25 mouse cellular contexts compared by ENCODE assay signal in genomic region chr8:79185488-79185887, GRCm38 (mm10).
DNase-seq lines count a peak whose midpoint lies in the region; ATAC-seq lines count a peak whose summit lies in the region.
"Had no signal": no experiment of that assay in that cellular context is flagged by ENCODE, and none has a peak within 500 bp of the region (broad histone marks: within the 10 kb centered on the region; RNA-seq: fewer than 3 reads in every experiment).

No protein-coding gene starts in this region.

- H3K27me3 ChIP-seq in embryonic facial prominence, embryonic 15.5 days: no peaks in the 10 kb centered on the region
- H3K27me3 ChIP-seq in embryonic facial prominence, embryonic 10.5 days (replicated peaks; ENCODE audit: low read depth, poor library complexity, severe bottlenecking): no peaks in the 10 kb centered on the region
- no peaks in the 10 kb centered on the region for H3K27me3 ChIP-seq in liver, embryonic 12.5 days (replicated peaks)
- H3K27me3 ChIP-seq: CH12.LX; embryonic facial prominence, embryonic 12.5 days; forebrain, embryonic 12.5 days had no signal

- no peak overlapping the region for H3K9ac ChIP-seq in embryonic facial prominence, embryonic 15.5 days
- no peak overlapping the region for H3K9ac ChIP-seq in liver, embryonic 12.5 days
- H3K9ac ChIP-seq: embryonic facial prominence, embryonic 12.5 days; forebrain, embryonic 12.5 days had no signal

- DNase-seq in adrenal gland, adult (ENCODE audit: inconsistent age in 2 of 2, low spot score in 1 of 2): peak; percentile 15 to 64
- DNase-seq in adrenal gland, adult 18-20 months (ENCODE audit: low spot score in 2 of 2): no peak
- peak; percentile 19 for DNase-seq in adrenal gland, postnatal 14 days
- DNase-seq in adrenal gland, postnatal 10 days: no peak
- no peak for DNase-seq in embryonic facial prominence, embryonic 10.5 days (ENCODE audit: low spot score)
- DNase-seq in NIH3T3 (ENCODE audit: low read depth): peak; percentile 45
- DNase-seq: B cell, adult 2 months; cerebellum, adult 11 months; cerebellum, adult 18-20 months; cerebellum, adult 8-10 months; cerebellum, adult 9-11 months; cerebellum, postnatal 14 days; cerebellum, postnatal 36 days; embryo, embryonic 11 days had no signal

- H3K9me3 ChIP-seq in embryonic facial prominence, embryonic 15.5 days (replicated peaks): no peaks in the 10 kb centered on the region
- no peaks in the 10 kb centered on the region for H3K9me3 ChIP-seq in embryonic facial prominence, embryonic 10.5 days
- H3K9me3 ChIP-seq in liver, embryonic 12.5 days (replicated peaks): no peaks in the 10 kb centered on the region
- H3K9me3 ChIP-seq: embryonic facial prominence, embryonic 12.5 days; forebrain, embryonic 10.5 days; forebrain, embryonic 12.5 days; G1E had no signal

- H3K4me3 ChIP-seq in embryonic facial prominence, embryonic 15.5 days (replicated peaks): no peak overlapping the region
- H3K4me3 ChIP-seq in embryonic facial prominence, embryonic 10.5 days: no peak overlapping the region
- H3K4me3 ChIP-seq in liver, embryonic 12.5 days: no peak overlapping the region
- H3K4me3 ChIP-seq: embryonic facial prominence, embryonic 12.5 days; erythroblast, embryonic 14.5 days; forebrain, embryonic 10.5 days; forebrain, embryonic 12.5 days had no signal

- 0 out of 2 replicates have a peak, but pooled peaks have one; percentile 47 for ATAC-seq in embryonic facial prominence, embryonic 15.5 days (ENCODE audit: insufficient number of reproducible peaks, low FRiP score, low TSS enrichment, low read depth)
- no peak for ATAC-seq in liver, embryonic 12.5 days
- ATAC-seq: CD4-positive, CD25-positive, alpha-beta regulatory T cell, adult 4 months; forebrain, embryonic 14.5 days; forebrain, embryonic 16.5 days had no signal

- peaks cover 63% of the 10 kb centered on the region for H3K36me3 ChIP-seq in embryonic facial prominence, embryonic 15.5 days
- peaks cover 100% of the 10 kb centered on the region for H3K36me3 ChIP-seq in embryonic facial prominence, embryonic 10.5 days (replicated peaks)
- peaks cover 35% of the 10 kb centered on the region for H3K36me3 ChIP-seq in liver, embryonic 12.5 days

- WGBS in embryonic facial prominence, embryonic 15.5 days: 74% methylated on average over 7 of the region's 7 CpGs
- 85% methylated on average over 7 of the region's 7 CpGs for WGBS in embryonic facial prominence, embryonic 10.5 days
- WGBS in liver, embryonic 12.5 days (ENCODE audit: insufficient replicate concordance): 68% methylated on average over 7 of the region's 7 CpGs

- no peak overlapping the region for H3K4me2 ChIP-seq in embryonic facial prominence, embryonic 15.5 days (replicated peaks)
- no peak overlapping the region for H3K4me2 ChIP-seq in liver, embryonic 12.5 days
- H3K4me2 ChIP-seq: embryonic facial prominence, embryonic 12.5 days; forebrain, embryonic 12.5 days had no signal

- H3K27ac ChIP-seq in embryonic facial prominence, embryonic 15.5 days (replicated peaks): no peak overlapping the region
- H3K27ac ChIP-seq in embryonic facial prominence, embryonic 10.5 days (replicated peaks): no peak overlapping the region
- H3K27ac ChIP-seq in liver, embryonic 12.5 days: no peak overlapping the region
- H3K27ac ChIP-seq: embryonic facial prominence, embryonic 12.5 days; forebrain, embryonic 10.5 days; forebrain, embryonic 12.5 days had no signal

- no peaks in the 10 kb centered on the region for H3K4me1 ChIP-seq in embryonic facial prominence, embryonic 15.5 days
- no peaks in the 10 kb centered on the region; the same call in 1 of the 2 replicates for H3K4me1 ChIP-seq in embryonic facial prominence, embryonic 10.5 days
- H3K4me1 ChIP-seq in liver, embryonic 12.5 days: no peaks in the 10 kb centered on the region
- H3K4me1 ChIP-seq: embryonic facial prominence, embryonic 12.5 days; forebrain, embryonic 10.5 days; forebrain, embryonic 12.5 days had no signal

Comparison
In these comparisons a context has a peak if more than half of its experiments do, and no peak if none do; other contexts are left out.
1. DNase-seq: peak in adrenal gland, adult (2 of 2), adrenal gland, postnatal 14 days (single experiment) and NIH3T3 (single experiment); none in adrenal gland, adult 18-20 months (0 of 2), adrenal gland, postnatal 10 days (single experiment) and embryonic facial prominence, embryonic 10.5 days (single experiment).